Mouse (Mus musculus): ENCODE measurements around the gene Mras. TPM values are rescaled to one million over a fixed set of nuclear protein-coding genes. Genes with fewer than 3 reads are reported as not detected.
A peak's percentile ranks its signal among the peaks of the same experiment; 100 is the strongest.

Gene Mras
- total RNA-seq, 1 experiment from 2014 or later: 4.9 TPM

- peak; percentile 53 to 56; a peak in 3 of 4 replicates for ATAC-seq (replicated peaks in 1 of 2; ENCODE audit: insufficient read depth in 1 of 2, low FRiP score in 2 of 2, low TSS enrichment in 1 of 2, low read depth in 1 of 2, poor library complexity in 2 of 2, severe bottlenecking in 2 of 2)
Measured at GRCm38 (mm10) chr9:99345351-99345792, 91.8 kb downstream of the Mras start.

GRCm38 (mm10) chr9:99341600-99341999 is 95.6 kb downstream of the Mras start:
- ATAC-seq (replicated peaks in 1 of 2; ENCODE audit: insufficient read depth in 1 of 2, low FRiP score in 2 of 2, low TSS enrichment in 1 of 2, low read depth in 1 of 2, poor library complexity in 2 of 2, severe bottlenecking in 2 of 2): no peak

GRCm38 (mm10) chr9:99340126-99340525 is 97.1 kb downstream of the Mras start:
- ATAC-seq (replicated peaks in 1 of 2; ENCODE audit: insufficient read depth in 1 of 2, low FRiP score in 2 of 2, low TSS enrichment in 1 of 2, low read depth in 1 of 2, poor library complexity in 2 of 2, severe bottlenecking in 2 of 2): no peak

- 0 out of 4 replicates have a peak, but pooled peaks of 1 of the 2 experiments have one; percentile 32 for ATAC-seq (replicated peaks in 1 of 2; ENCODE audit: insufficient read depth in 1 of 2, low FRiP score in 2 of 2, low TSS enrichment in 1 of 2, low read depth in 1 of 2, poor library complexity in 2 of 2, severe bottlenecking in 2 of 2)
Measured at GRCm38 (mm10) chr9:99339182-99339581, 98.0 kb downstream of the Mras start.

GRCm38 (mm10) chr9:99338293-99338692 is 98.9 kb downstream of the Mras start:
- no peak for ATAC-seq (replicated peaks in 1 of 2; ENCODE audit: insufficient read depth in 1 of 2, low FRiP score in 2 of 2, low TSS enrichment in 1 of 2, low read depth in 1 of 2, poor library complexity in 2 of 2, severe bottlenecking in 2 of 2)

- ATAC-seq (replicated peaks in 1 of 2; ENCODE audit: insufficient read depth in 1 of 2, low FRiP score in 2 of 2, low TSS enrichment in 1 of 2, low read depth in 1 of 2, poor library complexity in 2 of 2, severe bottlenecking in 2 of 2): no peak
Measured at GRCm38 (mm10) chr9:99336538-99336937, 100.6 kb downstream of the Mras start.

Other genes starting within 250 kb of the Mras start
- gene Faiml, start 200.1 kb downstream of the Mras start, total RNA-seq (2017): not detected in 2 replicates
- gene Cep70, start 194.0 kb downstream of the Mras start, total RNA-seq (2017): 56.1 and 71.0 TPM in 2 replicates
- 0.06 and 0.20 TPM in 2 replicates for gene Esyt3, start 78.8 kb downstream of the Mras start, total RNA-seq (2017)
- gene Nme9, start 14.1 kb upstream of the Mras start, total RNA-seq (2017): not detected in 2 replicates
- 34.0 and 43.3 TPM in 2 replicates for gene Armc8, start 131.5 kb upstream of the Mras start, total RNA-seq (2017)
- 58.3 and 65.2 TPM in 2 replicates for gene Dbr1, start 138.4 kb upstream of the Mras start, total RNA-seq (2017)
- gene A4gnt, start 175.1 kb upstream of the Mras start, total RNA-seq (2017): not detected in 2 replicates
- gene Dzip1l, start 192.1 kb upstream of the Mras start, total RNA-seq (2017): 0.06 TPM in 1 of 2 replicates, not detected in the other

Measured in hematopoietic stem cell, adult 5-6 weeks (primary cell).